Mouse (Mus musculus) heart, postnatal 14 days (tissue): ENCODE data around the gene Hoxa2. TPM values are rescaled to one million over a fixed set of nuclear protein-coding genes. Genes with fewer than 3 reads are reported as not detected.
A peak's percentile ranks its signal among the peaks of the same experiment; 100 is the strongest.

Experiments
- DNase-seq, 2 experiments: peaks; one replicate each; pipeline ENCODE4 v3.0.0; 2021 to 2022
- intact Hi-C: fragments of 180-260 bp; cut with DNase I; formaldehyde crosslinking; loops from one replicate; pipeline ENCODE4 v1.15.1; 2025
- long read RNA-seq, 2 experiments: library from polyadenylated mRNA; stranded (forward); transcript quantifications; one replicate each; pipeline ENCODE4 v2.0.0; 2021
- total RNA-seq, 2 experiments: library from RNA; stranded (reverse); gene quantifications; 2 replicates each; pipeline ENCODE4 v1.2.3; 2021

The Hoxa2 gene
- under 1 TPM; 0.24 to 0.76 TPM for total RNA-seq
- long read RNA-seq, experiment 1, partial matches to known transcripts: 0 of 2 reads
- long read RNA-seq, experiment 1, other reads (novel, unspliced or antisense): 0 of 2 reads
- long read RNA-seq, experiment 2: 0 reads

GRCm38 (mm10) chr6:52164626-52165440 lies at the start of gene Hoxa2:
Gene Hoxa2 (minus strand): TSS chr6:52164831.
- DNase-seq: no peak
- intact Hi-C loops: loop anchor here (5.0 kb wide), 2 partner anchors 158 to 983 kb away; no protein-coding TSS in a partner anchor

GRCm38 (mm10) chr6:52214271-52214670 lies 49.6 kb upstream of the Hoxa2 start:
- DNase-seq: no peak
- intact Hi-C loops: no loop called here

GRCm38 (mm10) chr6:52213119-52213986 lies 48.7 kb upstream of the Hoxa2 start, which contains the start of the genes Hoxa3 and Gm28308:
Gene Hoxa3 (minus strand): TSS chr6:52213336.
Gene Gm28308 (minus strand): TSS chr6:52213339.
- intact Hi-C loops: no loop called here
- DNase-seq: peak in 1 of 2 experiments; percentile 28

GRCm38 (mm10) chr6:52212556-52213118 lies 48.0 kb upstream of the Hoxa2 start:
- intact Hi-C loops: no loop called here
- DNase-seq: peak in 1 of 2 experiments; percentile 4

GRCm38 (mm10) chr6:52211961-52212360 lies 47.3 kb upstream of the Hoxa2 start:
- DNase-seq: peak in 1 of 2 experiments; percentile 6
- intact Hi-C loops: no loop called here

GRCm38 (mm10) chr6:52211170-52211935 lies 46.7 kb upstream of the Hoxa2 start:
- intact Hi-C loops: no loop called here
- DNase-seq: peak; percentile 79 to 87

- intact Hi-C loops: no loop called here
- no peak for DNase-seq
Measured at GRCm38 (mm10) chr6:52209685-52210046, 45.0 kb upstream of the Hoxa2 start.

- DNase-seq: peak in 1 of 2 experiments; percentile 4
- intact Hi-C loops: no loop called here
Measured at GRCm38 (mm10) chr6:52208868-52209684, 44.4 kb upstream of the Hoxa2 start.

- peak in 1 of 2 experiments; percentile 28 for DNase-seq
Measured at GRCm38 (mm10) chr6:52208072-52208867, 43.6 kb upstream of the Hoxa2 start, which contains the start of gene Hoxa6. Gene Hoxa6 (minus strand): TSS chr6:52208722.

GRCm38 (mm10) chr6:52207684-52207976 lies 43.0 kb upstream of the Hoxa2 start:
- intact Hi-C loops: no loop called here

More at GRCm38 (mm10) chr6:52208072-52208867, 43.6 kb upstream of the Hoxa2 start, which contains the start of gene Hoxa6:
- intact Hi-C loops: no loop called here

GRCm38 (mm10) chr6:52206882-52207683 lies 42.5 kb upstream of the Hoxa2 start:
- intact Hi-C loops: no loop called here
- DNase-seq: no peak

More at GRCm38 (mm10) chr6:52207684-52207976, 43.0 kb upstream of the Hoxa2 start:
- no peak for DNase-seq

- DNase-seq: peak in 1 of 2 experiments; percentile 3
- intact Hi-C loops: no loop called here
Measured at GRCm38 (mm10) chr6:52205638-52206621, 41.3 kb upstream of the Hoxa2 start.

GRCm38 (mm10) chr6:52205221-52205620 lies 40.6 kb upstream of the Hoxa2 start:
- intact Hi-C loops: no loop called here
- no peak for DNase-seq

- peak; percentile 70 to 76 for DNase-seq
- intact Hi-C loops: no loop called here
Measured at GRCm38 (mm10) chr6:52204050-52204752, 39.6 kb upstream of the Hoxa2 start, which contains the start of gene Hoxa5. Gene Hoxa5 (minus strand): TSS chr6:52204587.

GRCm38 (mm10) chr6:52203371-52204049 lies 38.9 kb upstream of the Hoxa2 start:
- intact Hi-C loops: loop anchor here (2.0 kb wide), 1 partner anchor 333 kb away; no protein-coding TSS in a partner anchor
- DNase-seq: no peak
